8 mouse cellular contexts compared by ENCODE assay signal in genomic region chr15:38374786-38375185, GRCm38 (mm10).
DNase-seq lines count a peak whose midpoint lies in the region; TF ChIP-seq lines count a peak whose summit lies in the region.

No protein-coding gene starts in this region.

- peak; percentile 44 to 57 for DNase-seq in right cerebral cortex, postnatal 10 days (ENCODE audit: low spot score in 2 of 2)
- DNase-seq in right cerebral cortex, postnatal 36 days (ENCODE audit: low spot score in 2 of 2) = no peak
- DNase-seq in cerebellum, postnatal 10 days = peak; percentile 75 to 76
- peak; percentile 94 for DNase-seq in heart, postnatal 25 days (ENCODE audit: low spot score)
- DNase-seq in lung, adult 2 months = peak; percentile 59
- DNase-seq in urinary bladder, postnatal 14 days (ENCODE audit: low spot score) = peak; percentile 79
- DNase-seq in embryo, embryonic 10.5 days (ENCODE audit: low spot score) = no peak
- no peak for DNase-seq in spleen, postnatal 14 days (ENCODE audit: low spot score in 2 of 2)

- peaks cover 3% of the 10 kb centered on the region for H3K4me1 ChIP-seq in lung, adult 2 months (ENCODE audit: control insufficient read depth, insufficient read depth, low read length)

- intact Hi-C loops in heart, postnatal 25 days (cut with DNase I) = no loop called here

- H3K4me3 ChIP-seq in lung, adult 2 months (replicated peaks; ENCODE audit: extremely low read depth, low read depth, low read length) = no peak overlapping the region

- 58% methylated on average over 6 of the region's 6 CpGs for WGBS in lung, adult 2 months

- TF ChIP-seq CTCF in lung, adult 2 months (IDR thresholded peaks at IDR 0.05; ENCODE audit: insufficient read depth, low read length) = no peak

- TF ChIP-seq POLR2A in lung, adult 2 months (IDR thresholded peaks at IDR 0.05; ENCODE audit: borderline replicate concordance, extremely low read depth, low read depth, low read length) = no peak

Comparison
In these comparisons a context has a peak if more than half of its experiments do, and no peak if none do; other contexts are left out.
1. DNase-seq: peak in right cerebral cortex, postnatal 10 days (2 of 2), cerebellum, postnatal 10 days (2 of 2), heart, postnatal 25 days (single experiment), lung, adult 2 months (single experiment) and urinary bladder, postnatal 14 days (single experiment); none in right cerebral cortex, postnatal 36 days (0 of 2), embryo, embryonic 10.5 days (single experiment) and spleen, postnatal 14 days (0 of 2).